ENCODE assay signal across 18 mouse cellular contexts in the genomic region with DNA sequence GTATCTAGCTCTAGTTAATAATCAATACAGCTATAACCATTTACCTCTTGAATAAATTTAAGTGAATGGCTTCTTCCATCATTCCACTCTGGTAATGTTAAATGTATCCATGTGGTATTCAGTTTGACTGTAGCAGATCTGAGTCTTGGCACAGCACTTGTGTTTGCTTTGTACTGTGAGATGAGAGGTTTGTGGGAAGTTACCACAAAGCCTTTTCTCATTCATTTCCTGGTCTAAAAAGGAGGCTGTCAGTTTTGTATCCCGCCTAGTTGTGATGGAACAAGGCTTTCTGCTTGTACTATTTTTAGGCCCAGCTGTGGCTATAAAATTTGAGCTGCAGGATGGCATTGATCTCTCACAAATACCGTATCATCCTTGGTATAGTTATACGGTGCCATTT. TPM values are rescaled to one million over a fixed set of nuclear protein-coding genes. Genes with fewer than 3 reads are reported as not detected.
DNase-seq lines count a peak whose midpoint lies in the region; ATAC-seq and TF ChIP-seq lines count a peak whose summit lies in the region.
"Had no signal": no experiment of that assay in that cellular context is flagged by ENCODE, and none has a peak within 500 bp of the region (broad histone marks: within the 10 kb centered on the region; RNA-seq: fewer than 3 reads in every experiment).

No protein-coding gene starts in this region.

- no peak for ATAC-seq in forebrain, embryonic 14.5 days
- ATAC-seq in forebrain, embryonic 16.5 days = no peak

- H3K4me1 ChIP-seq in forebrain, embryonic 14.5 days (ENCODE audit: control insufficient read depth, insufficient read depth, low read length) = peaks cover 1% of the 10 kb centered on the region
- peaks cover 12% of the 10 kb centered on the region for H3K4me1 ChIP-seq in forebrain, embryonic 16.5 days (replicated peaks; ENCODE audit: control insufficient read depth, insufficient read depth, low read length)
- H3K4me1 ChIP-seq in lung, adult 2 months (ENCODE audit: control insufficient read depth, insufficient read depth, low read length) = no peaks in the 10 kb centered on the region; the same call in 1 of the 2 replicates

- H3K36me3 ChIP-seq in forebrain, embryonic 14.5 days (ENCODE audit: control insufficient read depth, insufficient read depth, low read length) = no peaks in the 10 kb centered on the region
- H3K36me3 ChIP-seq in forebrain, embryonic 16.5 days (ENCODE audit: control insufficient read depth, insufficient read depth) = no peaks in the 10 kb centered on the region
- H3K36me3 ChIP-seq: neural tube, embryonic 12.5 days; stomach, embryonic 15.5 days had no signal

- H3K9me3 ChIP-seq in forebrain, embryonic 14.5 days (replicated peaks; ENCODE audit: control insufficient read depth, low read length) = no peaks in the 10 kb centered on the region
- H3K9me3 ChIP-seq in forebrain, embryonic 16.5 days (ENCODE audit: control insufficient read depth, low read length) = no peaks in the 10 kb centered on the region
- H3K9me3 ChIP-seq: neural tube, embryonic 12.5 days; stomach, embryonic 15.5 days had no signal

- H3K27me3 ChIP-seq in forebrain, embryonic 14.5 days (replicated peaks; ENCODE audit: control insufficient read depth, insufficient read depth, low read length) = no peaks in the 10 kb centered on the region
- no peaks in the 10 kb centered on the region for H3K27me3 ChIP-seq in forebrain, embryonic 16.5 days (replicated peaks; ENCODE audit: control insufficient read depth, insufficient read depth, low read length)
- H3K27me3 ChIP-seq: neural tube, embryonic 12.5 days; stomach, embryonic 15.5 days had no signal

- peak; percentile 20 for DNase-seq in forebrain, embryonic 14.5 days (ENCODE audit: low spot score)
- DNase-seq in lung, postnatal 36 days = peak; percentile 11
- no peak for DNase-seq in lung, adult 2 months
- DNase-seq in CD8-positive naive resting alpha-beta T cell, adult 2 months (ENCODE audit: low read depth in 2 of 2, low spot score in 2 of 2) = peak; percentile 18 to 54
- DNase-seq in induced T-regulatory cell, adult 2 months (ENCODE audit: low read depth) = peak; percentile 51
- no peak for DNase-seq in cerebellum, adult 18-20 months
- no peak for DNase-seq in cerebellum, postnatal 36 days
- DNase-seq: cerebellum, adult 8-10 months; gastrocnemius, adult 2 months; heart, adult 18-20 months; heart, postnatal 14 days; kidney, postnatal 10 days; left cerebral cortex, postnatal 4 days; retina, postnatal 1 day had no signal

- H3K4me3 ChIP-seq in forebrain, embryonic 14.5 days (ENCODE audit: low read depth, low read length) = no peak overlapping the region
- H3K4me3 ChIP-seq in forebrain, embryonic 16.5 days (replicated peaks; ENCODE audit: low read length) = no peak overlapping the region
- no peak overlapping the region for H3K4me3 ChIP-seq in lung, adult 2 months (replicated peaks; ENCODE audit: extremely low read depth, low read depth, low read length)
- H3K4me3 ChIP-seq: gastrocnemius, adult 2 months; neural tube, embryonic 12.5 days; stomach, embryonic 15.5 days had no signal

- H3K27ac ChIP-seq in forebrain, embryonic 14.5 days (ENCODE audit: low read depth, low read length) = no peak overlapping the region
- no peak overlapping the region for H3K27ac ChIP-seq in forebrain, embryonic 16.5 days (ENCODE audit: low read length)
- H3K27ac ChIP-seq: gastrocnemius, adult 2 months; neural tube, embryonic 12.5 days; stomach, embryonic 15.5 days had no signal

- no peak for TF ChIP-seq POLR2A in lung, adult 2 months (IDR thresholded peaks at IDR 0.05; ENCODE audit: borderline replicate concordance, extremely low read depth, low read depth, low read length)

- 80% methylated on average over 3 of the region's 3 CpGs for WGBS in forebrain, embryonic 14.5 days
- 75% methylated on average over 3 of the region's 3 CpGs for WGBS in forebrain, embryonic 16.5 days
- 30% methylated on average over 3 of the region's 3 CpGs for WGBS in lung, adult 2 months

- no peak overlapping the region for H3K4me2 ChIP-seq in forebrain, embryonic 14.5 days (ENCODE audit: low read length)
- H3K4me2 ChIP-seq in forebrain, embryonic 16.5 days (ENCODE audit: low read length) = no peak overlapping the region
- H3K4me2 ChIP-seq: midbrain, embryonic 11.5 days; neural tube, embryonic 12.5 days; stomach, embryonic 15.5 days had no signal

- H3K9ac ChIP-seq in forebrain, embryonic 14.5 days (ENCODE audit: low read length) = no peak overlapping the region
- no peak overlapping the region for H3K9ac ChIP-seq in forebrain, embryonic 16.5 days (replicated peaks; ENCODE audit: low read depth, low read length)
- H3K9ac ChIP-seq: neural tube, embryonic 12.5 days; stomach, embryonic 15.5 days had no signal

- TF ChIP-seq CTCF in lung, adult 2 months (IDR thresholded peaks at IDR 0.05; ENCODE audit: insufficient read depth, low read length) = no peak

RNA-seq across cellular contexts. Expression of gene Abi2, which starts 7.3 kb away (rescaled TPM):
- 51.1 and 59.1 TPM in 2 replicates for polyA plus RNA-seq in forebrain, embryonic 14.5 days (2014; fragmentation: Nextera tagmentation; extraction: Ambion mirVana)
- polyA plus RNA-seq in forebrain, embryonic 16.5 days (2015; fragmentation: Nextera tagmentation; extraction: Ambion mirVana) = 74.9 and 83.2 TPM in 2 replicates
- 5.0 and 5.4 TPM in 2 replicates for polyA plus RNA-seq in lung, adult 2 months (2012; rRNA removed)

Comparison
In these comparisons a context has a peak if more than half of its experiments do, and no peak if none do; other contexts are left out.
1. DNase-seq: peak in forebrain, embryonic 14.5 days (single experiment), lung, postnatal 36 days (single experiment), CD8-positive naive resting alpha-beta T cell, adult 2 months (2 of 2) and induced T-regulatory cell, adult 2 months (single experiment); none in lung, adult 2 months (single experiment), cerebellum, adult 18-20 months (0 of 2) and cerebellum, postnatal 36 days (0 of 2).